Mouse (Mus musculus) small intestine, adult 2 months (tissue): ENCODE measurements around the gene Bptf.

Experiments
- CTCF ChIP-seq: fragments of 200-500 bp; IDR thresholded peaks from 2 replicates; pipeline ENCODE4 v1.5.1; 2012; ENCODE audit warnings: low read depth, mild to moderate bottlenecking, control low read depth, inconsistent platforms, low read length, moderate library complexity, mixed read lengths; ENCODE audit not compliant: insufficient replicate concordance, insufficient read length; ENCODE audit errors: extremely low read depth
- POLR2A ChIP-seq: fragments of 200-500 bp; IDR thresholded peaks from 2 replicates; pipeline ENCODE4 v1.6.1; 2012; ENCODE audit warnings: low read depth, mild to moderate bottlenecking, control low read depth, inconsistent platforms, low read length, moderate library complexity

DNA sequence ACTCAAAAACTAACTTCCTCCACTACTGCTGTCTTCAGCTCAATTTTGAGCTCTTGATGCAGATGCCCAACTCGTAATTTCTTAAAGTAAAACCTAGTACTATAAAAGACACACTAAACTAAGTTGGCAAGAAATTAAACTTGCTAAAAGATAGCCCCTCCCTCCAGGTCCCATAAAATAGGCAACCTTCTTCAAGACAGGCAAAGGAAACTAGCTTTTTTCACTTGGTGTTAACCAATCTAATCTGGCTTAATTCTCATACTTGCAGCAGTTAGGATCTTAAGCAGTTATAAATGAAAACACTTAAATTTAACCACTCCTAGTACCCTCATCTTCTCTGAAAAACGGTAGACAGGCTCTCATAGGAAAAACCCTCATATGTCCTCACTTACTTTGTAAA is 2.3 kb downstream of the Bptf start:
- TF ChIP-seq POLR2A (no peak), CTCF (no peak)
